Mouse (Mus musculus) monocyte, adult 2 months (primary cell): Measurements from ENCODE around the gene Fig4.

Experiments used
- DNase-seq, 2 experiments: peaks; one replicate each; pipeline ENCODE4 v3.0.0; 2022; ENCODE audit warnings: low spot score in 2 of 2, low read depth in 1 of 2

Fig4 gene

DNA sequence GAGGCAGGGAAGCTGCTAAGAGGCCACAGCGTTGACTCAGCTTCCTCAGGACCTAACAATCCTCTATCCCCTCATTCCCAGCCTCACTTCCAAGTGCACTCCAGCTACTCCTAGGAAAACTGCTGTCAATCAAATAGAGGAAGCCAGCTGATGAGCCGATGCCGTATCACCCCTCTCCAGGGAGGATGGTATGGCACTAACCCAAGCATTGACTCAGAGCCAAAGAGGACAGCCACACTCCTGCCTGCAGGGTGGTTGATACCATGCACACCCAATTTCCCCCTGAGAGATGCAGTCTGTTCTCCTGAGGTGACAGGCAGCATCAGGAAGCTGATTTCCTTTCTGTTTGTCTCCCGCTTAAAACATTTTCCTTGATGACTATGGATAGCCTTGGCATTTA, 81.9 kb downstream of the Fig4 start:
- no peak for DNase-seq

DNA sequence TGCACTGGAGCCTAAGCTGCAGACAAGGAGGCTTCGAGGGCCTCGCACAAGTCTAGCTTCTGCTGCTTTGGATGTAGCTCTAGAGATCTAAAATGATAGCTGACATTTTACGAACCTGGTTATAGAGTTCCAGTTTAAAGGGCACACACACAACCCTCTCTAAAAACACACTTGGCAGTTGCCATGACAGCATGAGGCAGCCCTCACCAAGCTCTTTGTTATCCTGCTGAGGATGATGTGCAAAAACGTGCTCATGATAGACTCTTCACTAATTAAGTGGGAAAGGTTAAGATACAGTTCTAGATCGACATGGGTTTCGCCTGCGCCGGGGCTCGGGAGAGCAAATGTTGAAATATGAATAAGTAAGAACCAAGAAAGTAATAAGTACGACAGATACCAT, 84.2 kb downstream of the Fig4 start:
- no peak for DNase-seq

DNA sequence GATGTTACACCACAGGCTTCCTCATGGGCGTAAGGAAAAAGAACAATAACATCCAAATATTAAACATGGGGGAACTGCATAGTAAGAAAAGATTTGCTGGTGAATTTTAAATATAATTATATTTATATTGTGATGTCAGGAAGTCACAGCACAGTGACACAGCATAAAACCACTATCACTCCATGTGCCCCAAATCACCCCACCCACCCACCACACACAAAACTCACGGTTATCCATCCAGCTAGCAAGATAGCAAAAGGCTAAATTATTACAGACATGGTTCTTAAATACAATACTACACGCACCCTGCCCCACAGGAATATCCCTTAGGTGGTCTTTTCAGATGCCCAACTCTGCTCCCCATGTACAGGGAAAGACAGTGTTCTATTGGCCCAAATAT, 89.0 kb downstream of the Fig4 start:
- DNase-seq: no peak

DNA sequence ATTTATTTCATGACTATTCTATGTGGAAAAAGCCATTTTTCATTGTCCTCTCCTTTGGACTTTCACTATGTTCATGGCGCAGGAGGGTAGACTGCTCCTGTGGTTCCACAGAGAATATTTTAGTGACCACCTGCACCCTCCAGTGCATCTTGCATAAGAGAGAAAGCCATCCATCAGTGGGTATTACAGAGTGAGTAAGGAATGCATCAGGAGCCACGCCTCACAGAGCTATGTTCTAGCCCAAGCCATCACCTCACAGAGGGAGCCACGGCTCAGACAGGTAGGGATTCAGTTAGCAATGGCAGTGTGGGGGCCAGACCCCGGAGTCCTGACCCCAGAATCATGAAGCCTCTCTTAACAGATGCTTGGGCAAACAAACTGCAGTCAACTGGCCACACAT, 93.5 kb downstream of the Fig4 start:
- no peak for DNase-seq

DNA sequence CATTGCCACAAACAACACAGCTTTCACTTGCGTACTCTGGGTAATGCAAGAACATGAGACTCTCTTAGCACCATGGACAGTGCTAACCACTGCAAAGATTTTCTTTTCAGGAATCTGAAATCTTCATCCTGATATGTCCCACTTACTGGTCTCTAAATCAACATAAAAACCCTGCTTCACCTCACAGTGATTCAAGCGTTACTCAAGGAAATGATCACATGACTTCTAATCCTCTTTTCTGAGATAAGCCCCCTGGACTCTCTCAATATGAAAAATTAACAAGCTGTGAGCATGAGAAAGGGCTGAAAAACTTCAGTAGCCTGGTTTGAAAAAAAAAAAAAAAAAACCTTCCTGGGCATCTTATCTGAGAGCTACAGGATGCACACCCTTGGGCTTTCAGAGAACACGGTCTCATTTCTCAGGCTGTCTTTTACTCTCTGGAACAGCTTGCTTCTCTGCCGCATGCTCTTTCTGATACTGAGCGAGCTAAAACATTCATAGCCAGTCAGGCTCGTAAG, 94.1 kb downstream of the Fig4 start:
- DNase-seq: no peak

DNA sequence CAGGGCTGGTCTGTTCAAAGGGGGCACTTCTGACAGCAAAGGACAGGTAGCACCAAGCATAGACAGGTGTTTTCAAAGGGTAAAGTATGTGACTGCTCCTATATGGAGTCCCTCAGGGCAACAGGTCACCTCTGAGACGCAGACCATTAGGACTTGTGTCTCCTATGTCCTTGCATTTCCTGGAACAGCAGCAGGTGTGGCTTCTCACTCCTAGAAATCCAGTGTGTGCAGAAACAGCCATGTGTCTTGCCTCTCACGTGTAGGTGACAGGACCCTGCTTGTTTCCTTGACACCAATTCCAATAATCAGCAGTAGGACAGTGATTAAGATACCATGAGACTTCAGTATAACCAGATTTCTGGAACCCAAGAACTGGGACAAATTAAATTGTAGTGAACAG, 97.4 kb downstream of the Fig4 start:
- DNase-seq: no peak

DNA sequence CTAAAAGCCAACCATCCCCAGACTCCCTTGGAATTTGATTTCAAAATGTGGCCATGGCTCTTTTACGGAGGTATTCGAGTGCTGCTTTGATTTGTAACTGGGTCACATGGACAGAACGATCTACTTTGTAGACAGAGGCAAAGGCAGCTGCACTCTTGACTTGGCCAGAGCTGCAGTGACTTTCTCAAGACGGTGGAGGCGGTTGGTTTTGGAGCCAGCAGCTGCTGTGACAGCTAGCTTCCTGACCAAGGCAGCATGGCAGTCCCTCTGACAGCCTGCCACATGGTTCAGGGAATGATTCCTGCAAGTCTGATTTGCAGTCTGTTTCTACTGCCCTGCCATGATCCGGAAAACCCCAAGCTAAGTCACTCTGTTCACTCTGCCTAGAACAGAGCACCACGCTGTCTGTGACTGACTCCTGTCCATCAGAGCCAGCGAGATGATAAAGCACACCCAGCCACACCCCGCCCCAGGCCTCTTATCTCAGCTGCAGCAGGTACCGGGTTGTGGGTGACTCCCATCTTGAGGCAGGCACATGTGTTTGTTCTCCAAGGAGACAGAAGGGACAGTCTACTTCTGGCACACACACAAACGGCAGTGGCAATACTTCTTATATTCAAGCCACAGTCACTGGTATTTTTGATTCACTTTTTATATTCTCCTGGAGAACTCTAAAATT, 98.3 kb downstream of the Fig4 start:
- DNase-seq: no peak

DNA sequence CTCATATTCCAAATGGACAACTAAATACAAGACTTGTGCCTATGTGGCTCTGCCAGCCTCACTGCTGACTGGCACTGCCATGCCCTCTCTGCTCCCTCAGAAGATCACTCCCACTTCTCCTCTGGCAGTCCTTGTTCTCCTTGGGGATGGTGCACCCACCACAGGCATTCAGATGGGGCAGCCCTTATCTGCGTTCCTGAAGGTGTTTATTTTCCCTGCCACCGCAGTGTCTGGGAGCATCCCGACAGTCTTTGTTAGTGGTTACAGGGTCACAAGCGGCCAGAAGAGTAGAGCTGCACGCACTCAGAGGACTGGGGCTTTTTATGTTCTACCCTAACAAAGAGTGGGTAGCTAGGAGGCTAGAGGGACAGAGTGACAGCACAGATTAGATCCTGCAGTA, 98.9 kb downstream of the Fig4 start:
- no peak for DNase-seq

DNA sequence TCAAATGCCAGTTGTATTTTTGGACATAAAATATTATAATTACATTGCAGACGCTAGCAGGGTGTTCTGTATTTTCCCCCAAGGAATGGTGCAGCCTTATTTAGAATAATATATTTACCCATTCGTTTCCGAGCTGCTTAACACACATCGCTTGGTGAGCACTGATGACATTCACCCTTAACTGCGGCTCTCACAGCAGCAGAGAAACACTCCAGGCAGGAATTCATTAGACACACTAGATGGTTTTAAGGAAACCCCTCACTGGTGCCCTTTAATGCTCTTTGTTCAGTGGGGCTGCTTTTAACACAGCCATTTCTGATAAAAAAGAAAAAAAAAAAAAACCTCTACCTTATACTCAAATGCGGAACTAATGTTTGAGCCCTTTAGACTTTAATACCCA, 104.3 kb downstream of the Fig4 start:
- DNase-seq: no peak

DNA sequence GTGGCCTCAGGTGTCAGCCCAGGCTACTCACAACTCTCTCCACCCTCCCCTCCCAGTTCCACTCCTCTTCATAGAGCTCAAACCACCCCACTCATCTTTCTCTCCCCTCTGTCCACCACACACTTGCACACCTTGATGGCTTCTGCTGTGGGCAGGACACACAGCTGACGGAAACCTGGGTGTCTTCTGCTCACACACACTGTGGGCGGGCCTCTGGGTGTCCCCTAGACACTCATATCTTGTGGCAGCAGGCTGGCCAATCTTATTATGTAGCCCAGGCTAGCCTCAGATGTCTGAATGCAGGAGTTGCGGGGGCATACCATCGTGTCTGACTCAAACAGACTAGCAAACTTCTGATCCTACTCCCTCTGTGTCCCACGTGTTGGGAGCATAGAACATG, 105.3 kb downstream of the Fig4 start:
- DNase-seq: no peak

DNA sequence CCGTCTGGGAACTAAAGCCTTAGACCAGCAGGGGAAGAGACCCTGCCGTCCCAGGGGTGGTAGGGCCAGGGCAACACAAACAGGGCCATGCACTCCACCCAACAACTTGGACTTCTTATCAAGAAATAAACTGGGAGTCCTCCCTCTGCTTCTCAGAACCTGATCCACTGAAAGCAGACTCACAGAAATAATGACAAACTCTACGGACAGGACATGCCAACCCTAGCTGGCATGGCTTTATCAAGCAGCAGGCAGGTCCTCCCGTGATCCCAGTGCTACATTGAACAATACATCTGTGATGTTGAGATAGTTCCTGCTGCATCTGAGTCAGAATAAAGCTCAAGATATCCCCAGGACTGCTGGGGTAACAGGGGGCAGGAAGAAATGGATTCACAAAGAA, 106.8 kb downstream of the Fig4 start:
- no peak for DNase-seq

DNA sequence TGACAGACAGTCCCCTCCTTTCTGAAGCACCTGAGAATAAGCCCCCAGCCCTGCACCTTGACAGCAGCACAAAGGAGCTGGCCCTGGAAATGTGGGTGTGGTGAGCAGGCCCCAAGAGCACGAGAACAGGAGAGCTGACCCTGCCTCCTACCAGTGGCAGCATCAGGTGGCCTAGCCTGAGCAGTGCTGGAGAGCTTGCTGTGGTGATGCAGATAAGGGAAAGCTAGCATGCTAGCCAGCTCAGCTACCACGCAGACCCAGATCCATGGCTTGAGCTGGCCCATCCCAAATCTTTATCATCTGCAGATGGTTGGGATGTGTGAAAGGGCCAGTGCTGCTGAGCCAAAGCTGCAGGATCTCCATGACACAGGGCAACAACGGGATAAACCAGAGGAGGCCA, 113.7 kb downstream of the Fig4 start:
- no peak for DNase-seq

DNA sequence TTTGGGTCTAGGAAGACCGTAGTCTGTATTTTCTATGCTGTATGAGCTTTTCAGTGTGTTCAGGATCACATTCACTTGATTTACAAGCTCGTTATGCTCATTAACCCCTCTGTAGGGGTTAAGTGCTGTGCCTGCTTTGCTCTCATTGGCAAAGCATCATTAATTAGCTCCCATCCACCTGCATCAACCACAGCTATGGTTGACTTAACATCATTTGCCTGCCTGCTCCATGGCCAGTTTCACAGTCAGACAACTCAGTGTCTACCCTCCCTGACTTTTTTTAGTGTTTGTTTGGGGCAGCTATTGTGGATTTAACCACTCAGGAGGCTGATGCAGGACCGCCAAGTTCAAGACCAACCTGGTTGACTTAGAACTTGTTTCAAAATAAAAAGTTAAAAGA, 119.1 kb downstream of the Fig4 start:
- DNase-seq: no peak

DNA sequence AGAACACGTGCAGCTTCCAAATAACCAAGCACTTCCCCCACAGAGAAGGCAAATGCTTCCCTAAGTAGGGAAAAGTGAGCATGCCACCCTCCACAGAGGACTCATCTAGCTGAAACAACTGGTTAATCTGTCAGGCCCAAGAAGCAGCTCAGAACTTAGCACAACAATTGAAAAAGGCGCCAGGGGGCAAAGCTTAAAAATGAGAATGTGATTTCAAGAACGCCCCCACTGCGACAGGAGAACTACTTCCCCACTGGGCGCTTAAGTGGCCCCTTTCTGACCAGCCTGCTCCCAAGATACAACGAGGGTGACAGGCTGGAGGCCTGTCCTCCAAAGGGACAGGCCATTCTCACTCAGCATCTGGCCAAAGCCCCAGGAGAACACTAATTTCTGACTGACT, 120.4 kb downstream of the Fig4 start:
- DNase-seq: no peak

DNA sequence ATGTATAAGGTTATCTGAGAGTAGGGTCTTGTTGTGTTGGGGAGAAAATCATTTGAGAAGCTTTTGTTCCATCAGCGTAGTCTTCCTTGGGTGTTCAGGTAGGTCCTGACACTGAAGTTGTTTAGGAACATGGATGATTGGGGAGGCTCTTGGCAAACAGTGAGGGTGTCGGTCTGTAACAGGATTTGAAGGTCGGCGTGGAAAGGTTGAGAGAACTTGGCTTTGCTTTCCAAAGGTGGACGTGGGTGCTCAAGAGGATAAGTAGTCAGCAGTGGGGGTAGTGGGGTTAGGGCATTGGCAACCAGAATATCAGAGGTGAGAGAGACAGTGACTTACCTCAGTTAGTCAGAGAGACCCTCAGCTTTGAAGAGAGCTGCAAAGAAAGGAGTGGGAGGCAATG, 136.9 kb downstream of the Fig4 start:
- DNase-seq: no peak

DNA sequence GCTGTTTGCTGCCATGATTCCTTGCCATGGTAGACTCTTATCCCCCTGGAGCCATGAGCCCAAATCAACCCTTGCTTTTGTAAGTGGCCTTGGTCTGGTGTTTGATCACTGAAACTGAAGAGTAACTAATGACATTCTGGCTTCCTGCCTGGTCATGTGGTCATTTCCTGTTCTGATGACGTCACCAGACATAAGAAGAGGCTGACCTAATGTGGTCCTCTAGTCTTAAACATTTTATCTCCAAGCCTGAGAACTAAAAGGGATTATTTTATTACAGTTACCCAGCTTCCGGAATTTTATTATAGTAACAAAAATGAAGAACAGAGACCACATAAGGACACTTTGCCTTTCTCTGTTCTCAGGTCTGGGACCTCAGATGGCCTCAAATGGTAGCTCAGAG, 140.0 kb downstream of the Fig4 start:
- DNase-seq: no peak

DNA sequence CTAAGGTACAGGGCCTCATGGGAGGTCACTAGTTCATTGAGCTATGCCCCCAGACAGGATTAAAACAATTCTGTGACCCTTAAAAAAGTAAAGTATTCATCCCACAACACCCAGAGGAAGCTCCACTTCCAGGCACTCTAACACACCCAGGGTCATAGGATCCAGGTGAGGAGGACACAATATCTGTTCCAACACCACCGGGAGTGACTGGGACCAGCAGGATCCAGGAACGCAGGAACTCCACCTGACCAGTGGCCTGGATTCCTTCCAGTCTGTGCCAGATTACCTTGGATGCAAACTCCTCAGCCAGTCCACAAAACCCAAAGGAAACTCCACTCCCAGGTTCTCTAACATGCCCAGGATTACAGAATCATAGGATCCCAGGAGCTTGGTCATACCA, 145.8 kb downstream of the Fig4 start:
- no peak for DNase-seq

DNA sequence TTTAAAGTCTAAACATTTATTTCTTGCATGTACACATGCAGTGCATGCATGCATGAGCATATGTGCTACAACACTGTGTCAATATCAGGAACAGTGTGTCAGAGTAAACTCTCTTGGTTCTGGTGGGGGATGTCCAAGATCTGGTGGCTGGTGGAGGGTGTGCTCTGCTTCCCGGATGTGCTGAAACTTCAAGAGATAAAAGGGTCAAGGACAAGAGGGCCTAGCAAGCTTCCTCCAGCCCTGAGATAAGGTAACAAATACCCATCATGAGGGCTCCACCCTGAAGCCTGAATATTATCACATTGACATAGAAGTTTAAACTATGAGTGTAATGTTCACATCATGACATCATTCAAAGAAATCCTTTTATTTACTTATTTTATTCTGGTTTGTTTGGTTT, 146.4 kb downstream of the Fig4 start:
- no peak for DNase-seq

DNA sequence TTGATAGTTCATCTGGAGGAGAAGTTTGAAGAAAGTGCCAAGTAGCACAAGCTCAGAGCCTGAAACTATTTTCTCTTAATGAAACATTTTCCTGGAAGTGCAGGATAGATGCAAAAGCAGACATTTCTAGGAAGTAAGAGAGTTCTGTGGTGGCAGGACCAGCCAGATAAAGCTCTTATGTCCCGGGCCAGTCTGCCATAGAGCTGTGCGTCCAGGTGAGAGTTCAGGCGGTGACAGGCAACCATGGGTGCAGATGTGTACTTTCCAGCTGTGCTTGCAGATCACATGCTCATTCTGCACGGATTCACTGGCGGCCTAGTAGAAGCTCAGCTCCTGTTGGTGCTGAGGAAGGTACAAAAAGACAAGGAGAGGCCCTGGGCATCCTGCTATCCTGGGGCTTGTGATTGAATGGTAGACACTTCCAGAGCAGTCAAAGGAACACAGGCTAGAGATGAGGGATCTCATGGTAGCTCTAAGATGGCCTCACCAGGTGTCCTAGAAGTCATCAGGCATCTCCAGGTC, 149.8 kb downstream of the Fig4 start:
- DNase-seq: no peak

DNA sequence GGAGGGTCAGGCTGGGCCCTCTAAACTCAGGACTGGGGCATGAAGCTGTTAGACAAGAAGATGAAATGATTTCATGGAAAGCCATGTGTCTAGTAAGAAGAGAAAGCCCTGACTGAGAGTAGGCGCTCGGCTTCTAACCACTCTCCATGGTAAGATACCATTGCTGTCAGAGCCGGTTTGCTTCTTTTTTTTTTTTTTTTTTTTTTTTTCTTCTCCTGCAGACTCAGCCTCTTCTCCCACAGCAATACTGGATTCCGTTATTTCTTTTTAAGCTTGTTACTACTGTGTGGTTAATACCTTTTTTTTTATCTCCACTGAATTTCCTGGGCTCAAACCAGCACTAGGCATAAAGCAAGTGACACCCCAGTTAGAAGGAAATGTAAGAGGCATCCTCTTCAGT, 151.2 kb downstream of the Fig4 start:
- no peak for DNase-seq

DNA sequence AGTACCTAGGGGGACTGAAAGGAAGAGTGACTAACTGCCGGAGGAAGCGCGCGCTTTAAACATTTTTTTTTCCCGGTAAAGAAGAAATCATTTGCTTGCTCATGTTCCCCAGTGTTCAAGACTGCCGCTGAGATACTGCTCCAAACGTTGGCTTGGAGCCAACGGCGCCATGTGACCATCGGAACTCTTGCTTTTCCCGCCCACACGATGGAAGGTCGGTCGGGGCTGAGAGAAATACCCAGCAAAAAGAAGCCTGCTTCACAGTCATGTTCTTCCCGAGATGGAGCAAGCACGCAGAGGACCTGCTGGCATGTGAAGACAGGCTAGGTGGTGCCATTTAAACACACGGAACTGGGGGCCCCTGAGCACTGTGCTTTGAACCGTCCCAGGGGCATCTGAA, 151.6 kb downstream of the Fig4 start:
- DNase-seq: no peak

DNA sequence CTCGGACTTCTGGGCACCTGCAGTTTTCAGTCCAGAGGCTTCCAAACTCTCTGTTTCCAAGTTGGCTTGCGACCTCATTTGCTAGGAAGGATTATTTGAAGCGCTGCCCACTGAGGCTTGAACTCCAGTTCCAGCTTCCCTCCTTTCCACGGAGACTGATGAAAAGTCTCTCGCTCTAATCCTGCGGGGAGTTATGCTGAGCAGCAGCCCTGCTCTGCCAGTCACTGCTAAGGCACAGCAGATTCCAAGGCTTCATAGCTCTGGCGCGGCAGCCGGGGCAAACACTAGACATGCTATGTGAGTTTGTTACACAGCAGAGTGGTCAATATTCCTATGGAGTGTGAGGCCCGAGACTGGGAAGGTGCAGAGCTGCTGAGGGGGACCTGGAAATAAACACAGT, 152.0 kb downstream of the Fig4 start:
- DNase-seq: no peak

DNA sequence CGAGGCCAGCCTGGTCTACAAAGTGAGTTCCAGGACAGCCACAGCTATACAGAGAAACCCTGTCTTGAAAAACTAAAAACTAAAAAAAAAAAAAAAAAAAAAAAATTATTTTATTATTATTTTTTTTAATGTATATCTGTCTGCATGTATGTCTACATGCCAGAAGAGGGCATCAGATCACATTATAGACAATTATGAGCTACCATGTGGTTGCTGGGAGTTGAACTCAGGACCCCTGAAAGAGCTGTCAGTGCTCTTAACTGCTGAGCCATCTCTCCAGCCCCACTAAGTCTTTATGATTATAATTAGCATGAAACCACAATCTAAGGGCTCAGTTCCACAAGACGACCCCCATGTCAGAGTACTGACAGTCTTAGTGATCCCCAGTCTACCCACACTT, 152.6 kb downstream of the Fig4 start:
- DNase-seq: no peak
